Mouse (Mus musculus): ENCODE results near the gene Bmp6.

DNA sequence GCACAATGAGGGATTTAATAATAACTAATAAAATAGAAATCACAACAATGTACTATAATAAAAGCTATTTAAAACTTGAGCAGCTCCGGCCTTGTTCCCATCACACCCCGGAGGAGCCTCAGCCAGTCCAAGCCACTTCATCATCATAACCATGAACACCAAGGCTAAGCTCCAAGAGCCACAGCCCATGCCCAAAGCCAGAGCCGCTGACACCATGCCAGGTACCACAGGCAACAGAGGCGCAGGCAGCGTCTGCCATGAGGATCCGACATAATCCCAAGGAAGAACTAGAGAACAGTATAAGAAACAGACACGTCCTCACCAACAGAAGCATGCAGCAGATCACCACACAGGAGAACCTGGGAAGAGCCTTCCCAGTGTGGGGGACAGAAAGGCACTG lies 169.0 kb downstream of the Bmp6 start:
- TF ChIP-seq CTCF (IDR thresholded peaks at IDR 0.05; ENCODE audit: control insufficient read depth, insufficient read depth, insufficient replicate concordance, low read depth, low read length) (no peak), POLR2A (IDR thresholded peaks at IDR 0.05; ENCODE audit: control insufficient read depth, low read depth, low read length) (no peak)

Data from testis, adult 2 months (tissue).